In genomic region chr6:115791842-115792686, GRCm38 (mm10) we compare ENCODE assay signal across 9 mouse cellular contexts. TPM values are rescaled to one million over a fixed set of nuclear protein-coding genes. Genes with fewer than 3 reads are reported as not detected.
DNase-seq lines count a peak whose midpoint lies in the region; ATAC-seq lines count a peak whose summit lies in the region.
"Had no signal": no experiment of that assay in that cellular context is flagged by ENCODE, and none has a peak within 500 bp of the region (broad histone marks: within the 10 kb centered on the region; RNA-seq: fewer than 3 reads in every experiment).

No protein-coding gene starts in this region.

- H3K9ac ChIP-seq in liver, embryonic 13.5 days: no peak overlapping the region
- no peak overlapping the region for H3K9ac ChIP-seq in kidney, embryonic 15.5 days
- H3K9ac ChIP-seq in stomach, embryonic 15.5 days: no peak overlapping the region
- no peak overlapping the region for H3K9ac ChIP-seq in midbrain, embryonic 14.5 days (replicated peaks; ENCODE audit: low read length)

- ATAC-seq in liver, embryonic 13.5 days (ENCODE audit: low read depth): peak; percentile 30; the same call in 1 of the 2 replicates
- peak; percentile 45 for ATAC-seq in activated CD4-positive, CD25-positive, alpha-beta regulatory T cell, adult 4 months
- peak; percentile 67 for ATAC-seq in kidney, embryonic 15.5 days (replicated peaks; ENCODE audit: low FRiP score)
- peak; percentile 33; the same call in 1 of the 2 replicates for ATAC-seq in stomach, embryonic 15.5 days (ENCODE audit: insufficient read depth, low FRiP score, low read depth)
- no peak for ATAC-seq in midbrain, embryonic 14.5 days (ENCODE audit: low FRiP score, low TSS enrichment)

- no peak for DNase-seq in liver, embryonic 13.5 days
- DNase-seq in liver: no peak
- peak; percentile 34 for DNase-seq in gastrocnemius, adult 18-20 months (ENCODE audit: low spot score)
- DNase-seq in B cell, adult 2 months: no peak
- no peak for DNase-seq in midbrain, embryonic 14.5 days

- H3K4me2 ChIP-seq in liver, embryonic 13.5 days: no peak overlapping the region
- H3K4me2 ChIP-seq in kidney, embryonic 15.5 days: no peak overlapping the region
- no peak overlapping the region for H3K4me2 ChIP-seq in stomach, embryonic 15.5 days
- no peak overlapping the region for H3K4me2 ChIP-seq in midbrain, embryonic 14.5 days (ENCODE audit: low read length)

- H3K27ac ChIP-seq in liver, embryonic 13.5 days: no peak overlapping the region
- no peak overlapping the region for H3K27ac ChIP-seq in kidney, embryonic 15.5 days
- H3K27ac ChIP-seq in stomach, embryonic 15.5 days: no peak overlapping the region
- H3K27ac ChIP-seq in midbrain, embryonic 14.5 days (replicated peaks; ENCODE audit: low read depth, low read length): no peak overlapping the region
- H3K27ac ChIP-seq: layer of hippocampus, adult 2 months had no signal

- H3K4me1 ChIP-seq in liver, embryonic 13.5 days (replicated peaks): no peaks in the 10 kb centered on the region
- 0 out of 2 replicates have a peak, but pooled peaks cover 7% of the 10 kb centered on the region for H3K4me1 ChIP-seq in kidney, embryonic 15.5 days
- 0 out of 2 replicates have a peak, but pooled peaks cover 4% of the 10 kb centered on the region for H3K4me1 ChIP-seq in stomach, embryonic 15.5 days
- no peaks in the 10 kb centered on the region for H3K4me1 ChIP-seq in midbrain, embryonic 14.5 days (ENCODE audit: control insufficient read depth, insufficient read depth, low read length)

- no peaks in the 10 kb centered on the region for H3K9me3 ChIP-seq in liver, embryonic 13.5 days (replicated peaks)
- no peaks in the 10 kb centered on the region for H3K9me3 ChIP-seq in kidney, embryonic 15.5 days (replicated peaks)
- no peaks in the 10 kb centered on the region for H3K9me3 ChIP-seq in stomach, embryonic 15.5 days
- H3K9me3 ChIP-seq in midbrain, embryonic 14.5 days (ENCODE audit: control insufficient read depth, low read length): no peaks in the 10 kb centered on the region

- H3K4me3 ChIP-seq in liver, embryonic 13.5 days (replicated peaks): no peak overlapping the region
- H3K4me3 ChIP-seq in kidney, embryonic 15.5 days (replicated peaks): no peak overlapping the region
- H3K4me3 ChIP-seq in stomach, embryonic 15.5 days (replicated peaks): no peak overlapping the region
- H3K4me3 ChIP-seq in midbrain, embryonic 14.5 days (replicated peaks; ENCODE audit: low read depth, low read length): no peak overlapping the region
- H3K4me3 ChIP-seq: layer of hippocampus, adult 2 months had no signal

- no peaks in the 10 kb centered on the region for H3K27me3 ChIP-seq in liver, embryonic 13.5 days
- no peaks in the 10 kb centered on the region for H3K27me3 ChIP-seq in kidney, embryonic 15.5 days
- no peaks in the 10 kb centered on the region for H3K27me3 ChIP-seq in stomach, embryonic 15.5 days (replicated peaks)
- H3K27me3 ChIP-seq in midbrain, embryonic 14.5 days (ENCODE audit: control insufficient read depth, insufficient read depth, low read length): no peaks in the 10 kb centered on the region

- H3K36me3 ChIP-seq in liver, embryonic 13.5 days: peaks cover 60% of the 10 kb centered on the region
- peaks cover 97% of the 10 kb centered on the region for H3K36me3 ChIP-seq in kidney, embryonic 15.5 days
- H3K36me3 ChIP-seq in stomach, embryonic 15.5 days: peaks cover 73% of the 10 kb centered on the region
- peaks cover 94% of the 10 kb centered on the region for H3K36me3 ChIP-seq in midbrain, embryonic 14.5 days (ENCODE audit: control insufficient read depth, insufficient read depth, low read length)

- WGBS in liver, embryonic 13.5 days (ENCODE audit: insufficient replicate concordance): 82% methylated on average over 34 of the region's 34 CpGs
- 70% methylated on average over 34 of the region's 34 CpGs for WGBS in kidney, embryonic 15.5 days
- WGBS in stomach, embryonic 15.5 days: 81% methylated on average over 34 of the region's 34 CpGs
- WGBS in midbrain, embryonic 14.5 days: 92% methylated on average over 34 of the region's 34 CpGs

RNA-seq across cellular contexts. Expression of gene Rpl32, which starts 16.5 kb away (rescaled TPM):
- polyA plus RNA-seq in liver, embryonic 13.5 days (2015; fragmentation: Nextera tagmentation; extraction: Ambion mirVana): 1,700 and 1,736 TPM in 2 replicates
- polyA plus RNA-seq in activated CD4-positive, CD25-positive, alpha-beta regulatory T cell, adult 4 months (2017; shearing (Covaris generic)): 1,000 to 10,000 TPM; 7,828 to 8,360 TPM
- total RNA-seq in gastrocnemius, adult 18-20 months (2021): 100 to 1,000 TPM; 568 to 577 TPM
- polyA plus RNA-seq in kidney, embryonic 15.5 days (2015; fragmentation: Nextera tagmentation; extraction: Ambion mirVana): 2,232 and 2,490 TPM in 2 replicates
- polyA plus RNA-seq in stomach, embryonic 15.5 days (2015; fragmentation: Nextera tagmentation; extraction: Ambion mirVana): 2,176 and 2,210 TPM in 2 replicates
- polyA plus RNA-seq in midbrain, embryonic 14.5 days (2014; fragmentation: Nextera tagmentation; extraction: Ambion mirVana): 1,221 and 1,292 TPM in 2 replicates

RNA-seq across cellular contexts. Expression of gene Cand2, which starts 17.7 kb away (rescaled TPM):
- polyA plus RNA-seq in liver, embryonic 13.5 days (2015; fragmentation: Nextera tagmentation; extraction: Ambion mirVana): 3.3 and 4.3 TPM in 2 replicates
- 1 to 10 TPM; 2.3 to 3.3 TPM for polyA plus RNA-seq in activated CD4-positive, CD25-positive, alpha-beta regulatory T cell, adult 4 months (2017; shearing (Covaris generic))
- total RNA-seq in gastrocnemius, adult 18-20 months (2021): 10 to 100 TPM; 74.8 to 78.7 TPM
- 35.2 and 37.4 TPM in 2 replicates for polyA plus RNA-seq in kidney, embryonic 15.5 days (2015; fragmentation: Nextera tagmentation; extraction: Ambion mirVana)
- 19.9 and 22.6 TPM in 2 replicates for polyA plus RNA-seq in stomach, embryonic 15.5 days (2015; fragmentation: Nextera tagmentation; extraction: Ambion mirVana)
- polyA plus RNA-seq in midbrain, embryonic 14.5 days (2014; fragmentation: Nextera tagmentation; extraction: Ambion mirVana): 9.0 and 12.6 TPM in 2 replicates

RNA-seq across cellular contexts. Expression of gene Tmem40, which starts 29.9 kb away (rescaled TPM):
- 28.3 and 29.9 TPM in 2 replicates for polyA plus RNA-seq in liver, embryonic 13.5 days (2015; fragmentation: Nextera tagmentation; extraction: Ambion mirVana)
- not detected for polyA plus RNA-seq in activated CD4-positive, CD25-positive, alpha-beta regulatory T cell, adult 4 months (2017; shearing (Covaris generic))
- under 1 TPM in 1 of 2 experiments, not detected in 1; 0.43 TPM for total RNA-seq in gastrocnemius, adult 18-20 months (2021)
- polyA plus RNA-seq in kidney, embryonic 15.5 days (2015; fragmentation: Nextera tagmentation; extraction: Ambion mirVana): 1.8 and 2.2 TPM in 2 replicates
- 8.2 and 14.9 TPM in 2 replicates for polyA plus RNA-seq in stomach, embryonic 15.5 days (2015; fragmentation: Nextera tagmentation; extraction: Ambion mirVana)
- polyA plus RNA-seq in midbrain, embryonic 14.5 days (2014; fragmentation: Nextera tagmentation; extraction: Ambion mirVana): 0.66 and 1.4 TPM in 2 replicates

RNA-seq across cellular contexts. Expression of gene Efcab12, which starts 46.1 kb away (rescaled TPM):
- 0.15 and 0.16 TPM in 2 replicates for polyA plus RNA-seq in liver, embryonic 13.5 days (2015; fragmentation: Nextera tagmentation; extraction: Ambion mirVana)
- under 1 TPM; 0.19 to 0.24 TPM for polyA plus RNA-seq in activated CD4-positive, CD25-positive, alpha-beta regulatory T cell, adult 4 months (2017; shearing (Covaris generic))
- under 1 TPM in 1 of 2 experiments, not detected in 1; 0.14 TPM for total RNA-seq in gastrocnemius, adult 18-20 months (2021)
- polyA plus RNA-seq in kidney, embryonic 15.5 days (2015; fragmentation: Nextera tagmentation; extraction: Ambion mirVana): 1.8 TPM in 2 replicates
- polyA plus RNA-seq in stomach, embryonic 15.5 days (2015; fragmentation: Nextera tagmentation; extraction: Ambion mirVana): 0.58 and 0.71 TPM in 2 replicates
- 2.5 and 3.2 TPM in 2 replicates for polyA plus RNA-seq in midbrain, embryonic 14.5 days (2014; fragmentation: Nextera tagmentation; extraction: Ambion mirVana)
